Mouse (Mus musculus): ENCODE results near the gene Gk. TPM values are rescaled to one million over a fixed set of nuclear protein-coding genes. Genes with fewer than 3 reads are reported as not detected.

Gk gene
- 4.0 TPM for polyA plus RNA-seq (2017; shearing (Covaris generic))

GRCm38 (mm10) chrX:85776544-85777087, at the start of gene Gk:
Gk (minus strand) TSS chrX:85776819.

Other genes with a start within 250 kb of the Gk start
- 14.7 TPM for gene Tab3, start 202.8 kb downstream of the Gk start, polyA plus RNA-seq (2017; shearing (Covaris generic))
- not detected for gene 5430427O19Rik, start 93.5 kb upstream of the Gk start, polyA plus RNA-seq (2017; shearing (Covaris generic))